Mouse (Mus musculus) adrenal gland, adult (tissue): ENCODE measurements around the gene Agbl1.
A peak's percentile ranks its signal among the peaks of the same experiment; 100 is the strongest.
"Not testable (repeated sequence)": the region's sequence is repeated elsewhere in the genome, so short reads cannot be mapped to it uniquely, and the experiment has no call there.

Source experiments
- DNase-seq, 2 experiments: peaks; one replicate each; pipeline ENCODE4 v3.0.0; 2022 to 2023; ENCODE audit warnings: low spot score in 1 of 2; ENCODE audit not compliant: inconsistent age in 2 of 2

Agbl1 gene

DNA sequence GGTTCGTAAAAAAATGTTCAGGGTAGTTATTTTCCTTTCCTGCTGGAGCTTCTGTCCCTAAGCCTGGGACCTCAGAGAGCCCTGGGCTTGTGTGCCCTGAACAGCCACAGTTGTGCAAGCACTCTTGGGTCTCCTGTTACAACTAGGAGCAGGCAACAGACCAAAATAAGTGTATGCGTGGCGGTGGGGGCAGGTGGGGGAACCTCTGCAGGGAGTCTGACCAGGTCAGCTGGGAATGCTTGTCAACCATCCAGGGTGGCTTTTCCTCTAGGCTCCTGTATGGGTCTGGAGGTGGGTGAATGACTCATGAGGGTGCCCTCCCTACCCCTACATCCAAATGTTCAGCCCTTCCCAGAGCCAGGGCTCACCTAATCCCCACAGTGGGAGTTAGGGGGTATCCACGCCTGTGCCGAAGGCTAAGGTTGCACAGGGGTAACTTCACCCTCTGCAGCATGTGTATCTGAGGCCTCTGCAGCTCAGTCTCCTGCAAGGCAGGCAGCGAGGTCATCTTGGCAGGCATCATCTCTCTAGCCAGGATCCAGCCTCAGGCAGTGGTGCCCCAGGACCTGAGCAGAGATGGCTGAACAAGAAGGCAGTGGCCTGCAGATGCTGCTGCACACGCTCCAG lies at the start of gene Agbl1:
Gene Agbl1 (plus strand): TSS at position 577 of the 627 bp plus-strand sequence.
- DNase-seq, result no peak

DNA sequence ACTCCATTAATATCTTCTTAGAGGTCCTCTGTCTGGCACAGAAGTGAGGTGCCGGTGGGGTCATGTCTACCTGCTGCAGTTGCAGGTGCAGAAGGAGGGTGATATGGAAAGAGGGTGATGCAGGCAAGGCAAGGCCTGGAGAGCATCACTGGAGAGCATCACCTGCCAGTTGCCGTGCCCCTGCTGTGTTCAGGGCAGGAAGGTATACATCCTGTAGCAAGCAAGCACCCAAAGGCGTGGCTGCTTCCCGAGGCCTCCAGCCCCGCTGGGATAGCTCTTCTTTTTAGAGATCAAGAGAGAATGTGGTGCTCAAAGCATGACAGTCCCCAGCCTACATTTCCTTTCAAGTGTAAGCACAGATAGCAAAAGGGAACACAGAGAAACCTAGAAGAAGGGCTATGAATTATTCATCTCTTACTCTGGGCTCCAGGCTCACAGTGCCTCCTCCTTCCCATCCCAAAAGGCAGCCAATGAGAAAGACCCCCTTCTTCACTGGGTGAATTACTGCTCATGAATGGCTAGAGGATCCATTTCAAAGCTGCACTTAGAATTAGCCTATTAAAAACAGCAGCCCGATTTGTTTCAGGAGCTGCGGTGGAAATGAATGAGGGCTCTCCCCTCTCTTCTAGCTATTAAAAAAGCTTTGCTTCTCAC lies 44.6 kb upstream of the Agbl1 start:
- no peak for DNase-seq

DNA sequence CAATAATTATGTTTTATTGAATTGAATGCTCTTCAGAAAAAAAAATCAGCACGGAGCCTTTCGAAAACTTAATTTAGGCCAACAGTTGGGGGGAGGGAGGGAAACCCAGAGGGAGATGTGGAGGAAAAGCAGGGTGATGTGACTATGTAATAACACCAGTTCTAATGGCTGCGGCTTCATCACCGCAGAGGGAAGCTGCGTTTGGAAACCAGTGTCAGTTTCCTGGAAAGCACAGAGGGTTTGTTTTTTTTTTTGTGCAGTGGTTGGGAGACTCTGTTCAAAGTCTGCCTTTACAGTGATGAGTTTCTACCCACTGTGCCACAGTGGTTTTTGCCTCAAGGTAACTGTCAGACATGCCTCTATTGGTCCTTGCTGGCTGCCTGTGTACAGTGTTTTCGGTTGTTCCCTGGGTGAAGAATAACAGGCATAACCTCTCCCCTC lies 44.0 kb upstream of the Agbl1 start:
- DNase-seq, result no peak

DNA sequence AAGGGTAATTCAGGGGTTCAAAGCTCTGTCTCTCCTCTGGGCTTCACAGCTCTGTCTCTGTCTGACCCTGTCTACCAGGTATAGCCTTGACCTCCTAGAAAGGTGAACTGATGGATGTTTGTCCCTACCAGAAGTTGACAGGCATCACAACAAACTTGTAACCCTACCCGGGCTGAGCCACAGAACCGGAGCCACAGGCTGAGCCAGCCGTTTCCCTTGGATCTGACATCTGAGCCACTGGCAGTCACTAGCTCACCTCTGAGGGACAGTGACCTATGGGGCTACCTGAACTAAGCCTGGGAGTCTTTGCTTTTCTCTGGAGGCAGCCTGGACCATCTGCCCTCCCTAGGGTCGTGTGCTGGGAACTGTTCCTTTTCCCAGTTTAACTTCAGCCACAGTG lies 11.1 kb upstream of the Agbl1 start:
- no peak for DNase-seq

DNA sequence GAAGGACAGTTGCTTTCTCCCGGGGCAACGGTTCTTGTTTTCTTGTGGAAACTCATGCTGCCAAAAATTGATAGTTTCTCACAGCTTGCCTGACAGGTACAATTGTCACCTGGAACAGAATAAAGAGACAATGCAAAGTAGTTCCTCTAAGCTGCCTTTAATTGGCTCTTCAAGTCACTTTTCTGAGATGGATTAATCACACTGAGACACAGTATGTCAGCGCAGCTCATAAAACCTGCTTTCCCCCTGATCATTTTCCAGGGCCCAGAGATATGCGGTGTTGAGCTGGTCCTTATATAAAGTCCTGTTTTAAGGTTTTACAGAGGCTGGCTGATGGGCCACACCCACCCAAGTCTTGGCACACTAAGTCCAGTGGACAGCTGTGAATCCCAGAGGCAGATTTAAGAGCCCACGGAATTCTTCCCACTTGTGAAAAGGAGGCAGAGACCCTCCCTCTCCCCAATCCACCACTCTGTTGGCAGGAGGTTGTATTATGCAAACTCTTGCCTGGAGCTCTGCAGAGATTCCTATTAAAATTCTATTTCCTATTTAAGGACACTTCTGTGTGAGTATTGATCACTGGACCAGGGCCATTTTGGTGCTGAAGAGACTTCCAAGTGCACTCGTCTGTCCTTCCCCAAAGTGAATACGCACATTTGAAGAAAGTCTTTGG lies 9.8 kb upstream of the Agbl1 start:
- DNase-seq, result no peak

DNA sequence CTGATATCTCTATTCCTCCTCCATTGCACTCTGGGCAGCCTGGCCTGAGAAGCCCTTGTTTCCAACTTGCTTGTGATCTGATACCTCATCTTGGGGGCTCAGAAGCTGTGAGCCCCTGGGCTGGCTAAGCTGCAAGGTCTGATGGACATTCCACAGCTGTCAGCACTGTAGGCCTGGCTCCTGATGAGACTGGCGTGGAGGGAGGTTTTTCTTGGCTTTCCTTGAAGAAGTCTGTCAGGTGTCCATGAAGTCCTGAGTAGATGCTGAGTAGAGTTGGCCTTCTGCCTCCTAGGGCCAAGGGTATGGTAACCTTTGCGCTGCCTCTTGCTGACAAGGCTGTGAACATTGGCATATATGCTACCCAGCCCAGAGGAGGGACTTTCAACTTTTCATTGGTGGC lies 7.0 kb upstream of the Agbl1 start:
- DNase-seq, result no peak

DNA sequence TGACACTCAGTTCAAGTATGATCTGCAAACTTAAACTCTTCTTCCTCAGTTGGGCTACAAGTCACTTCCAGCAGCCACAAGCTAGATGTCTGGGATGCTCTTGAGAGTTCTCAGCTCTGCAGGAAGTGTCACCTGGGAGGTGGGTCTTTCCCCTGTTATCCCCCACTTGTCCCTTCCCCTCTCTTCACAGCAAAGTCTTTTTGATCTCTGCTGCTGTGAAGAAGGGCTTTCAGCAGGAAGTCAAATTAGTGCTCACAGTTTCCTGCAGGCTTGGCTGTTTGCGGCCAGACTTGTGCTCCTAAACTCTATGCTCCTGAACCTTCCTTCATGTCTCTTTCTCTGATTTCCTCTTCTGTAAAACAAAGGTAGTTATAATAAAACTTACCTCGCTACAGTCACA lies 806 bp upstream of the Agbl1 start:
- DNase-seq, result no peak

DNA sequence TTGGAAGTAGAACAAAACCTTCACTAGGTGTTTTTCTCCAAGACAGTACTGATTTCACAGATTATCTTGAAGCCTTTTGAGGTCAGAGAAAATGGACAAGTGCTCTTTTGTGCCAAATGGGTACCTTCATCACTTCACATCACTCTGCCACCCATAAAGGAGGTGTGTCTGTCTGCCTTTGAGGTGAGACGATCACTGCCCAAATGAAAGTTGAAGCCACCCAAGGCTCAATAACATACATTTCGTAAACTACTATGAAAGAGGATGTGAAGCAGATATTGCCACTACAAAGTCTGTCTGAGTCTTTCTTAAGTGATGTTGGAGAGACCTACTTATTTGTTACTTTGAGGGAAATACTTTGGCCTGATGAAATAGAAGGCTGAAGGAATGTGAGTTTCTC lies 4.6 kb downstream of the Agbl1 start:
- DNase-seq, result no peak

DNA sequence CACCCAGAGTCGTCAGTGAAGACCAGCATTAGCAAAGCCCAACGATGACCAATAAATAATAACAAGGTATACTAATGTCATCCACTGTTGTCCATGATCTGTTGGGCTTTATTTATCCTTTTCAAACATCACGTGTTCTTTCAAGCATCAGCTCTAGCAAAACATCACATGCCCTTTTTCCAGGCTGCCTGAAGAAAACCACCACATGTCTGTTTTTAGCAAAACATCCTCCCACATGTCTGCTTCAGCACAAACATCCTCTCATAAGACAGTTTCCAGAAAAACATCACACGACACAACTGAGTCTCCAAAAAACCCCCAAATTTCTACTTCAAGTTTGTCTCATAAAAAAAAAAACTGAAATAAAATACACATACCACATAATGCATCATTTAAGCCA lies 7.8 kb downstream of the Agbl1 start:
- no peak for DNase-seq

DNA sequence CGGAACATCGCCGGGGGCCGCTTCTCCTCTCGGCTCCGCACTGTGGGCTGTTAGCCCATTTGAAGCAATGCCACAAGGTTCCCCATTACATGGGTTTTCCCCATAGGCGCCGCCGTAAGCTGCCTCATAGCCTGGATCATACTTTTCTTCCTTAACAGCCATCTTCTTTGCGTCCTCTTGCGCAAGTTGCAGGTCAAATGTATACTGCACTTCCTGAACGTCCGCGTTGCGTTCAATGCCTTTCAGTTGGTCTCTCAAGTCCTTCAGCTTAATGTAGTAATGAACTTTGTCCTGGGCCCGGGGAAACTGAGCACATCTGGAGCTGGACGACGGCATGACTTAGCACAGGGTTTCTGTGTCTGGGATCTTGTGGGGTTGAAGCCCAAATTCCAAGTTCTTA lies 15.2 kb downstream of the Agbl1 start:
- DNase-seq, result not testable (repeated sequence)

DNA sequence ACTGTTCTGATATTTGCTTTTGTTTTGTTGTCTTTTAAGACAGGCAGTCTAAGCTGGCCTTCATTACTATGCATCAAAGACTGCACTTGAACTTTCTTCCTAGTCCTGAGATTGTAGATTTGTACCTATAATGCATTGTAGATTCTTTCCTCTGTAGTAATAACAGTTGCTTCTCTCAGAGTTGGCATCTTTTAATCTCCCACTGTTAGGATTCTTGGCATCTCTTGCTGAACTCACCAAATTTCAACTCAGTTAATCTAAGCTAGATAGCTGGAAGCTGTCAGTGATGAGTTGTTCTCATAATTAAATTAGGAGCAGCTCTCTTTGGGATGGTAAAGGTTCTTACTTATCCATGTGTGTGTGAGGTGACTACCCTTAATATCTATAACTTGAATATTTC lies 45.4 kb downstream of the Agbl1 start:
- DNase-seq, result no peak

DNA sequence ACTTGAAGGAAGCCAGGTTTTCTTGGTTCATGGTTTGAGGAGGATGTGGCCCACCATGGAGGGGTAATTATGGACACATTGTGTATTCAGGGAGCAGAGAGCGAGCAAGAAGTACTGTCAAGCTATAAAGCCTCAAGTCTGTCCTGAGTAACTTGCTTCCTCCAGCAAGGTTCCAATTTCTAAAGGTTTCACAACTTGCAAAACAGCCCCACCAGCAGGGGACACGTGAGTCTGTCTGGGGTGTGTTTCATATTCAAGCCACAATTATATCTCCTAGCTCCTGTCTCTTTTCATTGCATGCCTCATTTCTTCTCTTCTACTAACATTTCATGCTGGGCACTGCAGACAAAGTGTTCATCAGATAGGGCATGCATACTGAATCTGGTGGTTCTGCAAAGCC lies 53.1 kb downstream of the Agbl1 start:
- peak in 1 of 2 experiments; percentile 17 for DNase-seq

DNA sequence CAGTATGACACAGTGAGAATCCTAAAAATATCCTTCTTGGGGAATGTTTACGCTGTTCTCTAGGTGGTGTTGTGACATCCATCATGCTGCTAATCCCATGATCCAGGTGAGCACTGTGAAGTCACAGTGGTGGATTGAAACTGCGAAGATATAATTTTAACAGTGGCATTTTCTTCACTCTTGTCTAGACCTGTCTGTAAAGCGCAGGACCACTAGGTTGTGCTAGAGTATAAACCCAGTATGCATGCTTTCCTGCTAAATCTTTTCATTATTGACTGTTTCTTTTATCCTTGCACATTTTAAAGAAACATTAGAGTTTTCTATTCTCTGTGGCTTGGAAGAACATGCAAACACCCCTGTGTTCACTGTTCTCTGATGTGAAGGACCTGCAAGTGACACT lies 57.8 kb downstream of the Agbl1 start:
- no peak for DNase-seq

DNA sequence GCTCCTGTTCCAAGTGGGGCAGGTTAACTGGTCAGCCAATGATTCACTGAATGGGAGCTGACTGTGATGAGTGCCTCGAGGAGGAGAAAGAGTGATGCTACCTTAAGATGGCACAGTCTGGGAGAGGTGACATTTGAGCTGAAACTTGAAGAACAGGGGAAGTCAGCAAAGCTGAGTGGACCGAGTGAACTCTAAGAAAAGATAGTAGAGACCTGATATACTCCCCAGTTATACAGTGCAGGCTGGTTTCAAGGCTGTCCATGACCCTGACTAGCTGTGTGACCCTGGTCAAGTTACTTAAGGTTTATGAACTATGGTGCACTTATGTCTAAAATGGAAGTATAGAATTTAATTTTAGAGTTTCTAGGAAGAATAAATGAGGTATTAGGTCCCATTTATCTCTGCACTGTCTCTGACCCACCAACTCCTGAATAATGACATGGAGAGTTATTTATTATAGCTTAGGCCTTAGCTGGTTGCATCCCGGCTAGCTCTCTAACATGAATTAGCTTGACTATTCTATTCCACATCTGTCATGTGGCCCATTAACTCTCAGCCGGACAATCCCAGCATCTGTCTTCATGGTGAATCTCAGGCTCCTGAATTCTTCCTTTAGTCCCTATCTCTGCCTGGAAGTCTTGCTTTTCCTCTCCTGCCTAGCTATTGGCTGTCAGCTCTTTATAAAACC lies 92.3 kb downstream of the Agbl1 start:
- no peak for DNase-seq

DNA sequence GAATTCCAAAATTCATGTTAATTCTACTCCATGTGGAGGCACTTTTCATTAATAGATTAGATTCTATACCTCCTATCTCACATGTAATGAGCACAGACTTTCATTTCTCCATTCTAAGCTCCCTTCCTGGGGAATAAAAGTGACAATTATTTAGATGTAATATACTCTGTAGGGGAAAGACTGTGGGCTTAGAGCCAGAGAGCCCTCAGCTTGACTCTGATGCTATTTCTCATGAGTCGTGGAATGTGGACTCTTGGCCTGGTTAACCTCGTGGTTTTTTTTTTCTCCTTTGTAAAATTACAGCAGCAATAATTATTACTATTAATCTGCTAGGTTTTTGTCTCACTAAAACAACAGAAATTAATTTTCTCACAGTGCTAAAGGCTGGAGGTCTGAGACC lies 96.4 kb downstream of the Agbl1 start:
- DNase-seq, result no peak

DNA sequence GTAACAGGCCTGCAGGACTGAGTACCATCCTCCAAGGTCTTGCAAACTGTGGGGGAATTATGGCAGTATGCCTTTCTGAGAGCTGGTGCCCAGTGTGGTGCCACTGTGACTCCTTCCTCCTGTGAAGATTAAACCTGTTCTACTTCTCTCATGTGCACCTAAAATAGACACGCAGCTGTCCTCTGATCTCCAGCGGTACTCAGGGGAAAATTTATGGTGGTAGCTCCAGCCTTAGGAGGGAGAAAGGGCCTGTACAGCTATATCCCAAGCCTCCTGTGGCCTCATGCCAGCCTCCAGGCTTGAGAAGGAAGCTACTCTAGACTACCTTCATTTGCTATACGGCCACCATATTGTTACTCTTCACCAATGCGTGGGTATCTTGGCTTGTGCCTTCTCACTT lies 109.6 kb downstream of the Agbl1 start:
- no peak for DNase-seq

DNA sequence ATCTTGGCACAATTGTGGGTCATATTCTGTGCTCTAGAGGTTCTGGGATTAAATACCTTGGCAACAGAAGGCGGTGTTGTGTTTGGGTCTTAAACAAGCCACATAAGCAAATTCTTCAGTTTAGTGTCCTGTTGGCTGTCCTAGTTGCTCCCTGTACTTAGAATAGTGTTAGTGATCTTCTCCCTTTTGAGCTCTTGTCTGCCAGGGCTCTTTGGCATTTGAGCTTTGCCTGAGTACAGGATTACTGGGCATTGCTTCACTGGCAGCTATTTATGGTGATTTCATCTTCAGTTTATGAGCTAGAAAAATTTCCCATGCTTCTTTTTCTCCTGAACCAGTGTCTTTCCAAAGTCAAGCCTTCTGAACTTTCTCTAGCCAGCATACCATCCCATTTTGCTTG lies 111.9 kb downstream of the Agbl1 start:
- no peak for DNase-seq

DNA sequence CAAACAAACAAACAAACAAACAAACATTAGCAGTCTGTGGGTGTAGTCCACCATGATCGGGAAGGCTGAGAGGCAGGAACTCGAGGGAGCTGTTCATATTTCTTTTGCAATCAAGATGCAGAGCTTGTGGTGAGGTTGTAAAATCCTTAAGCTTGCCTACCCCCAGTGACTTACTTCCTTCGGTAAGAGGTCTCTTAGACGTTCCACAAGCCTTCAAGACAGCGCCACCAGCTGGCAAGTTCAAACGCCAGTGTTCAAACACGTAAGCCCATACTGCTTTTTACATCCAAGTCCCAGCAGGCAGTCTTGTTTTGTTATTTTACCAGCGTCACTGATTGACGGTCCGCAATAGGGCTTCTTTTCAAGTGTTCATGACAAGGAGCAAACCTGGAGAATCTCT lies 123.8 kb downstream of the Agbl1 start:
- peak; percentile 8 to 67 for DNase-seq

DNA sequence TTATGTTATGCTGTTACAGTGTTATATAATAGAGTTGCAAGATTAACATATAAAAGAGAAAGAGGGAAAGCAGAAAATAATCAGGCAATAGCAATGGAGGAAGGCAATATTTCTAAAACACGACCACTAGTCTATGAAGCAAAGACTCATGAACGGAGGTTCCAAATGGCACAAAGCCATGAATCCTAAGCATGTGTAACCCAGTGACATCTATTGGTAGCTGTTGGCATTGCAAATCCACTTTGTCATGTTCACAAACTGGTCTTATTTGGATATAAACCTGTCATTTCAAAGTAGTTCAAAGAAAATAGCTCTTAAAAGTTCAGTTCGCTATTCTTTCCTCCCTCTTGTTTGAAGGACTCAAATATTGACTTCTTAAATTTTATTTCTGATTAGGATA lies 124.8 kb downstream of the Agbl1 start:
- DNase-seq, result peak; percentile 21 to 82

DNA sequence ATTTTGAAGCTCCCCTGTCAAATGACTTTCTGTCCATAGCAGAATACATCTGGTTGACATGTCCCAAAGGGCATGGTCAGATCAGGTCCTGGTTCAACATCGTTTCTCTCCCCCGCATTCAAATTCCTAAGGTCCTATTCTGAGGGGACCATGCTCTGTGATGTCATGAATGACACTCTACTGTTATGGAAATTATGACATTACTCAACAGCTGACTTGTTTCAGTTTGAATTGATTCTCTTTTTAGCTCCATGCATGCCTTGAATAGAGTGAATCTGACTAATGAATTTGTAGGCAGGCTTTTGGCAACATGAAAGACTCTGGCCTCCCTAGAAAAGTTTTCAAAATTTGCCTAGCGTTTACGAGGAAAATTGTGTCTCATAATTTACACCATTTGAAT lies 141.6 kb downstream of the Agbl1 start:
- DNase-seq, result no peak

DNA sequence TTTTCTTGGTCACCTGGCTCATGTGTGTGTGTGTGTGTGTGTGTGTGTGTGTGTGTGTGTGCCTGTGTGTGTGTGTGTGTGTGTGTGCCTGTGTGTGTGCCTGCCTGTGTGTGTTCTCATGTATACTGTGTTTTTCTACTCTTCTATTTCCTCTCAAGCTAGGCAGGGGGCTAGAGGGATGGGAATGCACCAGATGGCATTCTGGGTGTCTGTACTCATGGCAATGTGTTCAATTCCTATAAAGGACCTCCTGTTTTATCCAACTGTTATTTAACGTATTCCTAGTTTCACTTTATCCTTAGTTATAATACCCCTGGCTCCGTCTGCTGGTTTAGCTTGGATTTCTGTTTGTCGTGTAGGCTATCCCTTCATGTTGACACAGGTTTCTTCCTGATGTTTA lies 149.8 kb downstream of the Agbl1 start:
- no peak for DNase-seq

DNA sequence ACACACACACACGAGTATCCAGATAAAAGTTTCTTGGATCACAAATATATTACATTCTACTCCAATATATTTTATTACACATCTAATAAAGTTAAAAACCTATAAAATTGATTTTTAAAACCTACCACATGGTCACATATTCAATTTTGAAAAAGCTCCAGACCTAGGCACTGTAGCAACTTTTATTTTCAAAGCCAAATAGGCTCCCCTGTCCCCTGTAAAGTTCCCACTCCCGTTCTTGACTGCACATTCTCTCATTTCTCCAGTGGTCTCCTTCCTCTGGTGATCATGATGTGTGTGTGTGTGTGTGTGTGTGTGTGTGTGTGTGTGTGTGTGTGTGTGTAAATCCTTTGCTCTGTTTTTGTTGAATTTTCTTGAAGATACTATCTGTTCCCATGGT lies 152.3 kb downstream of the Agbl1 start:
- DNase-seq, result no peak
